Mouse (Mus musculus): ENCODE results near the gene Dclk2. TPM values are rescaled to one million over a fixed set of nuclear protein-coding genes. Genes with fewer than 3 reads are reported as not detected.

Dclk2 gene
- 6.4 and 6.8 TPM in 2 replicates for polyA plus RNA-seq (2015; fragmentation: Nextera tagmentation; extraction: Ambion mirVana)

- Histone ChIP-seq H3K27me3 (peaks cover 21% of the 10 kb centered on the region), H3K9ac (peak within 1 kb of the TSS; percentile 70), H3K9me3 (no peaks in the 10 kb centered on the region), H3K4me2 (peak within 1 kb of the TSS; percentile 95), H3K36me3 (no peaks in the 10 kb centered on the region), H3K4me1 (peaks cover 9% of the 10 kb centered on the region), H3K27ac (peak within 1 kb of the TSS; percentile 76), H3K4me3 (peak within 1 kb of the TSS; percentile 85)
- WGBS: 0% methylated on average over 85 of the region's 91 CpGs
- ATAC-seq (ENCODE audit: borderline replicate concordance, extremely low read depth, low FRiP score, low TSS enrichment): peak; percentile 88
Observed at GRCm38 (mm10) chr3:86920343-86921083, at the start of gene Dclk2. Gene Dclk2 (minus strand): TSS chr3:86920852.

GRCm38 (mm10) chr3:86962665-86963435 is 42.2 kb upstream of the Dclk2 start:
- H3K36me3 ChIP-seq: no peaks in the 10 kb centered on the region
- no peaks in the 10 kb centered on the region for H3K27me3 ChIP-seq
- H3K27ac ChIP-seq: no peak overlapping the region
- H3K9ac ChIP-seq: no peak overlapping the region
- H3K4me1 ChIP-seq: no peaks in the 10 kb centered on the region
- 79% methylated on average over 17 of the region's 17 CpGs for WGBS
- no peak overlapping the region for H3K4me2 ChIP-seq
- no peak for ATAC-seq (ENCODE audit: borderline replicate concordance, extremely low read depth, low FRiP score, low TSS enrichment)
- H3K4me3 ChIP-seq: no peak overlapping the region
- no peaks in the 10 kb centered on the region for H3K9me3 ChIP-seq

- H3K27me3 ChIP-seq: no peaks in the 10 kb centered on the region
Observed at GRCm38 (mm10) chr3:86961395-86961669, 40.7 kb upstream of the Dclk2 start.

GRCm38 (mm10) chr3:86960656-86961394 is 40.2 kb upstream of the Dclk2 start:
- no peak overlapping the region for H3K4me2 ChIP-seq
- 77% methylated on average over 17 of the region's 17 CpGs for WGBS
- no peak for ATAC-seq (ENCODE audit: borderline replicate concordance, extremely low read depth, low FRiP score, low TSS enrichment)

More at GRCm38 (mm10) chr3:86961395-86961669, 40.7 kb upstream of the Dclk2 start:
- 90% methylated on average over 2 of the region's 2 CpGs for WGBS
- Histone ChIP-seq H3K4me1 (no peaks in the 10 kb centered on the region), H3K36me3 (no peaks in the 10 kb centered on the region), H3K9ac (no peak overlapping the region), H3K9me3 (no peaks in the 10 kb centered on the region), H3K4me3 (no peak overlapping the region), H3K4me2 (no peak overlapping the region), H3K27ac (no peak overlapping the region)
- ATAC-seq (ENCODE audit: borderline replicate concordance, extremely low read depth, low FRiP score, low TSS enrichment): no peak

GRCm38 (mm10) chr3:86959088-86959487 is 38.4 kb upstream of the Dclk2 start:
- H3K27ac ChIP-seq: no peak overlapping the region
- 82% methylated on average over 7 of the region's 7 CpGs for WGBS
- H3K9me3 ChIP-seq: no peaks in the 10 kb centered on the region
- ATAC-seq (ENCODE audit: borderline replicate concordance, extremely low read depth, low FRiP score, low TSS enrichment): no peak
- no peaks in the 10 kb centered on the region for H3K36me3 ChIP-seq
- H3K9ac ChIP-seq: no peak overlapping the region
- H3K4me2 ChIP-seq: no peak overlapping the region
- H3K27me3 ChIP-seq: no peaks in the 10 kb centered on the region
- no peak overlapping the region for H3K4me3 ChIP-seq
- no peaks in the 10 kb centered on the region for H3K4me1 ChIP-seq

More at GRCm38 (mm10) chr3:86960656-86961394, 40.2 kb upstream of the Dclk2 start:
- no peak overlapping the region for H3K27ac ChIP-seq
- no peak overlapping the region for H3K9ac ChIP-seq
- H3K27me3 ChIP-seq: no peaks in the 10 kb centered on the region
- H3K36me3 ChIP-seq: no peaks in the 10 kb centered on the region
- no peaks in the 10 kb centered on the region for H3K4me1 ChIP-seq
- H3K9me3 ChIP-seq: no peaks in the 10 kb centered on the region
- H3K4me3 ChIP-seq: no peak overlapping the region

GRCm38 (mm10) chr3:86955376-86955775 is 34.7 kb upstream of the Dclk2 start:
- 10% methylated on average over 4 of the region's 4 CpGs for WGBS

GRCm38 (mm10) chr3:86954521-86954920 is 33.9 kb upstream of the Dclk2 start:
- 27% methylated on average over 1 of the region's 1 CpGs for WGBS
- Histone ChIP-seq H3K4me3 (no peak overlapping the region), H3K27ac (no peak overlapping the region), H3K36me3 (no peaks in the 10 kb centered on the region), H3K4me1 (no peaks in the 10 kb centered on the region), H3K9me3 (no peaks in the 10 kb centered on the region), H3K27me3 (no peaks in the 10 kb centered on the region), H3K4me2 (no peak overlapping the region), H3K9ac (no peak overlapping the region)
- ATAC-seq (ENCODE audit: borderline replicate concordance, extremely low read depth, low FRiP score, low TSS enrichment): no peak

More at GRCm38 (mm10) chr3:86955376-86955775, 34.7 kb upstream of the Dclk2 start:
- Histone ChIP-seq H3K9ac (no peak overlapping the region), H3K4me1 (no peaks in the 10 kb centered on the region), H3K4me2 (no peak overlapping the region), H3K9me3 (no peaks in the 10 kb centered on the region), H3K27ac (no peak overlapping the region), H3K27me3 (no peaks in the 10 kb centered on the region), H3K4me3 (no peak overlapping the region), H3K36me3 (no peaks in the 10 kb centered on the region)
- no peak for ATAC-seq (ENCODE audit: borderline replicate concordance, extremely low read depth, low FRiP score, low TSS enrichment)

DNA sequence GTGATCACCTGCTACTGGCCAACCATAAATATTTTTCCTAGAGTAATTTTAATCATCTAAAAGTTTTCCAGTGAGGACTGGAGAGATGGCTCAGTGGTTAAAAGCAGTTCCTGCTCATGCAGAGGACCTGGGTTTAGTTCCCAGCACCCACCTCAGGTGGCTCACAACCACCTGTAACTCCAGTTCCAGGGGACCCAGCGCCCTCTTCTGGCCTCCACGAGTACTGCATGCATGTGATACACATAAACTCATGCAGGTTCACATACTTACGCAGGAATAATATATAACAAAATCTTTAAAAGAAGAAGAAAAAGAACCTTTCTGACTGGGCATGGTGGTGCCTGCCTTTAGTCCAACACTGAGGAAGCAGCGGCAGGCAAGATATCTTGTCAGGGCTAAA is 33.2 kb upstream of the Dclk2 start:
- ATAC-seq (ENCODE audit: borderline replicate concordance, extremely low read depth, low FRiP score, low TSS enrichment): no peak
- Histone ChIP-seq H3K9ac (no peak overlapping the region), H3K4me1 (no peaks in the 10 kb centered on the region), H3K27ac (no peak overlapping the region), H3K36me3 (no peaks in the 10 kb centered on the region), H3K4me2 (no peak overlapping the region), H3K9me3 (no peaks in the 10 kb centered on the region), H3K27me3 (no peaks in the 10 kb centered on the region), H3K4me3 (no peak overlapping the region)
- 87% methylated on average over 4 of the region's 4 CpGs for WGBS

DNA sequence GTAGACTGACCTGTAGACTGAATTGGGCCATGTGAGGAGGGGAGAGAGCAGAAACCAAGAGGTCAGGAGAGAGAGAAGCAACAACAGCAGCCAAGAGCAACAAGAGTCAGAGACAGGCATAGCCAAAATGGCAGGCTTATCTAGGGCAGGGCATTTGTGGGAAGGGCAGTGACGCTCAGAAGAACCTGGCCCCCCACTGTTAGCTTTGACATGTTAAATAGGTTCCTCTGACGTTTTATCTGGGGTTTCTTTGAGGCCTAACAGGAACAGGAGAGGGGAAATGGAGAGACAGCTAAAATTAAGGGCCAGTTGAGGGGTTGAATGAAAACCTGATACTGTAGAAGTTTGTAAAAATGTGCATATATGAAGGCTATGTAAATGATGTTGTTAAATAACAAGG is 30.0 kb upstream of the Dclk2 start:
- Histone ChIP-seq H3K4me2 (no peak overlapping the region), H3K9ac (no peak overlapping the region), H3K36me3 (no peaks in the 10 kb centered on the region), H3K27me3 (no peaks in the 10 kb centered on the region), H3K27ac (no peak overlapping the region), H3K4me3 (no peak overlapping the region), H3K9me3 (no peaks in the 10 kb centered on the region), H3K4me1 (no peaks in the 10 kb centered on the region)
- 27% methylated on average over 2 of the region's 2 CpGs for WGBS
- no peak for ATAC-seq (ENCODE audit: borderline replicate concordance, extremely low read depth, low FRiP score, low TSS enrichment)

GRCm38 (mm10) chr3:86936254-86936836 is 15.7 kb upstream of the Dclk2 start:
- Histone ChIP-seq H3K4me1 (no peaks in the 10 kb centered on the region), H3K36me3 (no peaks in the 10 kb centered on the region), H3K9ac (no peak overlapping the region), H3K27me3 (no peaks in the 10 kb centered on the region), H3K9me3 (no peaks in the 10 kb centered on the region), H3K4me3 (no peak overlapping the region), H3K27ac (no peak overlapping the region), H3K4me2 (no peak overlapping the region)
- 17% methylated on average over 2 of the region's 2 CpGs for WGBS
- ATAC-seq (ENCODE audit: borderline replicate concordance, extremely low read depth, low FRiP score, low TSS enrichment): no peak

GRCm38 (mm10) chr3:86933446-86933845 is 12.8 kb upstream of the Dclk2 start:
- no peak overlapping the region for H3K4me3 ChIP-seq
- no peak for ATAC-seq (ENCODE audit: borderline replicate concordance, extremely low read depth, low FRiP score, low TSS enrichment)
- H3K27ac ChIP-seq: no peak overlapping the region
- no peaks in the 10 kb centered on the region for H3K4me1 ChIP-seq
- no peak overlapping the region for H3K9ac ChIP-seq
- no peaks in the 10 kb centered on the region for H3K9me3 ChIP-seq
- WGBS: 70% methylated on average over 7 of the region's 7 CpGs
- no peaks in the 10 kb centered on the region for H3K27me3 ChIP-seq
- H3K4me2 ChIP-seq: no peak overlapping the region
- H3K36me3 ChIP-seq: no peaks in the 10 kb centered on the region
